Mouse (Mus musculus) hindbrain, embryonic 10.5 days (tissue): ENCODE data around the gene Ism1. TPM values are rescaled to one million over a fixed set of nuclear protein-coding genes. Genes with fewer than 3 reads are reported as not detected.
A peak's percentile ranks its signal among the peaks of the same experiment; 100 is the strongest.

Source experiments
- DNase-seq: peaks from one replicate; pipeline ENCODE4 v3.0.0-alpha.2; 2017; ENCODE audit warnings: low spot score
- H3K27ac ChIP-seq: fragments of 300-500 bp; sonication (generic); 2 replicates; pipeline ENCODE4 v1.5.1; 2016; ENCODE audit warnings: mild to moderate bottlenecking, moderate library complexity
- H3K27me3 ChIP-seq: fragments of 300-500 bp; sonication (generic); 2 replicates; pipeline ENCODE4 v1.6.1; 2016; ENCODE audit warnings: mild to moderate bottlenecking; ENCODE audit not compliant: poor library complexity, insufficient read depth, severe bottlenecking
- H3K36me3 ChIP-seq: fragments of 300-500 bp; sonication (generic); 2 replicates; pipeline ENCODE4 v1.6.1; 2016; ENCODE audit warnings: mild to moderate bottlenecking, moderate library complexity
- H3K4me1 ChIP-seq: fragments of 300-500 bp; sonication (generic); replicated peaks from 2 replicates; pipeline ENCODE4 v1.6.1; 2016; ENCODE audit warnings: mild to moderate bottlenecking
- H3K4me3 ChIP-seq: fragments of 300-500 bp; sonication (generic); 2 replicates; pipeline ENCODE4 v1.5.1; 2016; ENCODE audit warnings: mild to moderate bottlenecking, moderate library complexity
- H3K9me3 ChIP-seq: fragments of 300-500 bp; sonication (generic); 2 replicates; pipeline ENCODE4 v1.6.1; 2016; ENCODE audit warnings: mild to moderate bottlenecking, moderate library complexity
- WGBS: fragments of 180-500 bp; shearing (Covaris S2); methylation state at CpG from one replicate; pipeline ENCODE4 v1.1.7; 2016; 5-methylcytosine and 5-hydroxymethylcytosine counted together
- polyA plus RNA-seq: library from polyadenylated mRNA; unstranded; fragments of >200 nt; fragmentation: Nextera tagmentation; extraction: Ambion mirVana; gene quantifications from 2 replicates; pipeline ENCODE4 v1.2.1, GENCODE M21; 2016

Gene Ism1
- polyA plus RNA-seq: 0.40 and 0.54 TPM in 2 replicates

- peaks cover 41% of the 10 kb centered on the region for H3K27me3 ChIP-seq
These were observed at the start of gene Ism1 for GRCm38 (mm10) chr2:139677809-139678274. Ism1 (plus strand) TSS chr2:139678178.

GRCm38 (mm10) chr2:139628731-139629130, 49.2 kb upstream of the Ism1 start:
- no peak for DNase-seq
- WGBS: 86% methylated on average over 4 of the region's 4 CpGs
- no peaks in the 10 kb centered on the region for H3K9me3 ChIP-seq
- no peaks in the 10 kb centered on the region for H3K36me3 ChIP-seq
- no peak overlapping the region for H3K4me3 ChIP-seq
- no peaks in the 10 kb centered on the region for H3K4me1 ChIP-seq
- no peak overlapping the region for H3K27ac ChIP-seq
- H3K27me3 ChIP-seq: no peaks in the 10 kb centered on the region

More at GRCm38 (mm10) chr2:139677809-139678274, at the start of gene Ism1:
- no peaks in the 10 kb centered on the region for H3K9me3 ChIP-seq
- H3K4me1 ChIP-seq: peaks cover 27% of the 10 kb centered on the region
- H3K36me3 ChIP-seq: no peaks in the 10 kb centered on the region
- peak within 1 kb of the TSS; percentile 92 for H3K27ac ChIP-seq
- DNase-seq: peak; percentile 74
- under 1% methylated on average over 39 of the region's 39 CpGs for WGBS
- peak within 1 kb of the TSS; percentile 91 for H3K4me3 ChIP-seq

GRCm38 (mm10) chr2:139629653-139630052, 48.3 kb upstream of the Ism1 start:
- Histone ChIP-seq H3K9me3 (no peaks in the 10 kb centered on the region), H3K4me3 (no peak overlapping the region), H3K36me3 (no peaks in the 10 kb centered on the region), H3K4me1 (no peaks in the 10 kb centered on the region), H3K27ac (no peak overlapping the region), H3K27me3 (no peaks in the 10 kb centered on the region)
- no peak for DNase-seq
- 72% methylated on average over 3 of the region's 3 CpGs for WGBS

GRCm38 (mm10) chr2:139634506-139634905, 43.5 kb upstream of the Ism1 start:
- no peak overlapping the region for H3K27ac ChIP-seq
- no peak overlapping the region for H3K4me3 ChIP-seq
- WGBS: 78% methylated on average over 4 of the region's 4 CpGs
- no peaks in the 10 kb centered on the region for H3K36me3 ChIP-seq
- H3K4me1 ChIP-seq: no peaks in the 10 kb centered on the region
- DNase-seq: no peak
- H3K27me3 ChIP-seq: no peaks in the 10 kb centered on the region
- H3K9me3 ChIP-seq: no peaks in the 10 kb centered on the region

- DNase-seq: no peak
- Histone ChIP-seq H3K27ac (no peak overlapping the region), H3K27me3 (no peaks in the 10 kb centered on the region), H3K4me1 (no peaks in the 10 kb centered on the region), H3K4me3 (no peak overlapping the region), H3K36me3 (no peaks in the 10 kb centered on the region), H3K9me3 (no peaks in the 10 kb centered on the region)
- WGBS: 52% methylated on average over 2 of the region's 2 CpGs
These were observed 40.1 kb upstream of the Ism1 start for GRCm38 (mm10) chr2:139637861-139638260.

- no peak overlapping the region for H3K4me3 ChIP-seq
- H3K27ac ChIP-seq: no peak overlapping the region
- no peaks in the 10 kb centered on the region for H3K27me3 ChIP-seq
- no peaks in the 10 kb centered on the region for H3K36me3 ChIP-seq
- no peaks in the 10 kb centered on the region for H3K4me1 ChIP-seq
- H3K9me3 ChIP-seq: no peaks in the 10 kb centered on the region
- WGBS: 55% methylated on average over 7 of the region's 7 CpGs
- no peak for DNase-seq
These were observed 36.1 kb upstream of the Ism1 start for GRCm38 (mm10) chr2:139641757-139642385.

- H3K9me3 ChIP-seq: no peaks in the 10 kb centered on the region
- WGBS: 88% methylated on average over 3 of the region's 3 CpGs
- no peaks in the 10 kb centered on the region for H3K36me3 ChIP-seq
- no peak for DNase-seq
- 0 out of 2 replicates have a peak, but pooled peaks cover 5% of the 10 kb centered on the region for H3K4me1 ChIP-seq
- H3K27ac ChIP-seq: no peak overlapping the region
- H3K4me3 ChIP-seq: no peak overlapping the region
- H3K27me3 ChIP-seq: no peaks in the 10 kb centered on the region
These were observed 28.5 kb upstream of the Ism1 start for GRCm38 (mm10) chr2:139649518-139649917.

GRCm38 (mm10) chr2:139656750-139657149, 21.2 kb upstream of the Ism1 start:
- Histone ChIP-seq H3K27ac (no peak overlapping the region), H3K4me3 (no peak overlapping the region), H3K9me3 (no peaks in the 10 kb centered on the region), H3K36me3 (no peaks in the 10 kb centered on the region), H3K27me3 (no peaks in the 10 kb centered on the region), H3K4me1 (no peaks in the 10 kb centered on the region)
- 69% methylated on average over 4 of the region's 4 CpGs for WGBS
- no peak for DNase-seq

GRCm38 (mm10) chr2:139671838-139672237, 6.1 kb upstream of the Ism1 start:
- 81% methylated on average over 3 of the region's 3 CpGs for WGBS
- no peak for DNase-seq

GRCm38 (mm10) chr2:139672371-139672770, 5.6 kb upstream of the Ism1 start:
- H3K36me3 ChIP-seq: no peaks in the 10 kb centered on the region
- no peak overlapping the region for H3K4me3 ChIP-seq
- H3K4me1 ChIP-seq: peaks cover 14% of the 10 kb centered on the region
- DNase-seq: no peak
- H3K9me3 ChIP-seq: no peaks in the 10 kb centered on the region
- WGBS: 61% methylated on average over 2 of the region's 2 CpGs
- H3K27me3 ChIP-seq: peaks cover 28% of the 10 kb centered on the region
- H3K27ac ChIP-seq: no peak overlapping the region

More at GRCm38 (mm10) chr2:139671838-139672237, 6.1 kb upstream of the Ism1 start:
- Histone ChIP-seq H3K4me1 (peaks cover 9% of the 10 kb centered on the region), H3K27ac (no peak overlapping the region), H3K4me3 (no peak overlapping the region), H3K36me3 (no peaks in the 10 kb centered on the region), H3K27me3 (peaks cover 28% of the 10 kb centered on the region), H3K9me3 (no peaks in the 10 kb centered on the region)

- Histone ChIP-seq H3K4me1 (peaks cover 27% of the 10 kb centered on the region), H3K4me3 (peak overlapping the region; percentile 91), H3K27ac (peak overlapping the region; percentile 92), H3K9me3 (no peaks in the 10 kb centered on the region), H3K27me3 (peaks cover 41% of the 10 kb centered on the region), H3K36me3 (no peaks in the 10 kb centered on the region)
- peak; percentile 69 for DNase-seq
- under 1% methylated on average over 52 of the region's 52 CpGs for WGBS
These were observed 764 bp upstream of the Ism1 start for GRCm38 (mm10) chr2:139677065-139677762.

- WGBS: under 1% methylated on average over 84 of the region's 84 CpGs
- Histone ChIP-seq H3K36me3 (no peaks in the 10 kb centered on the region), H3K9me3 (no peaks in the 10 kb centered on the region), H3K4me1 (peaks cover 27% of the 10 kb centered on the region), H3K27ac (peak overlapping the region; percentile 92), H3K27me3 (peaks cover 41% of the 10 kb centered on the region), H3K4me3 (peak overlapping the region; percentile 91)
- DNase-seq: peak; percentile 77
These were observed 530 bp downstream of the Ism1 start for GRCm38 (mm10) chr2:139678275-139679140.
